Mouse (Mus musculus) CH12.LX (cell line): ENCODE measurements around the gene Atox1. TPM values are rescaled to one million over a fixed set of nuclear protein-coding genes. Genes with fewer than 3 reads are reported as not detected.

Source experiments
- DNase-seq: peaks from one replicate; pipeline ENCODE4 v3.0.0-alpha.2; 2013; ENCODE audit errors: extremely low read depth
- H3K27ac ChIP-seq: 2 replicates; pipeline ENCODE4 v1.5.1; 2012; ENCODE audit warnings: low read depth, mild to moderate bottlenecking, control low read depth, moderate library complexity; ENCODE audit not compliant: insufficient read depth
- H3K27me3 ChIP-seq: replicated peaks from 2 replicates; pipeline ENCODE3; 2012; ENCODE audit warnings: inconsistent platforms
- H3K36me3 ChIP-seq, 2 experiments: replicated peaks in 1 of 2; 2 replicates each; pipeline versions ENCODE3 to v1.6.1; 2012; ENCODE audit warnings: inconsistent platforms in 1 of 2, low read length in 1 of 2, mild to moderate bottlenecking in 1 of 2, mixed read lengths in 1 of 2, moderate library complexity in 1 of 2; ENCODE audit not compliant: control insufficient read depth in 1 of 2, insufficient read depth in 1 of 2
- H3K4me1 ChIP-seq, 2 experiments: 2 replicates each; pipeline ENCODE4 v1.6.1; 2012; ENCODE audit warnings: inconsistent platforms in 1 of 2, moderate library complexity in 1 of 2; ENCODE audit not compliant: insufficient read depth in 2 of 2, control insufficient read depth in 1 of 2
- H3K4me2 ChIP-seq: 2 replicates; pipeline ENCODE4 v1.6.1; 2012; ENCODE audit warnings: low read depth, mild to moderate bottlenecking, control low read depth; ENCODE audit not compliant: poor library complexity, insufficient read depth, severe bottlenecking
- H3K4me3 ChIP-seq, 3 experiments: fragments of 150-350 bp in 1 of 3; sonication (generic) in 1 of 3; replicated peaks in 1 of 3; 2 replicates each; pipeline versions ENCODE3 to v1.5.1; 2011 to 2012; ENCODE audit warnings: low read depth in 2 of 3, low read length in 2 of 3, mild to moderate bottlenecking in 2 of 3, moderate library complexity in 2 of 3, control low read depth in 1 of 3, improper control_type of control experiment in 1 of 3, inconsistent platforms in 1 of 3, mixed read lengths in 1 of 3; ENCODE audit not compliant: poor library complexity in 1 of 3
- H3K79me2 ChIP-seq: replicated peaks from 2 replicates; pipeline ENCODE4 v1.6.1; 2012; ENCODE audit warnings: mild to moderate bottlenecking, moderate library complexity; ENCODE audit not compliant: control insufficient read depth, poor library complexity, insufficient read depth, severe bottlenecking; ENCODE audit errors: extremely low read depth
- H3K9ac ChIP-seq: 2 replicates; pipeline ENCODE4 v1.6.1; 2012; ENCODE audit warnings: low read depth, mild to moderate bottlenecking, control low read depth, moderate library complexity; ENCODE audit not compliant: insufficient read depth
- H3K9me3 ChIP-seq: replicated peaks from 2 replicates; pipeline ENCODE3; 2012; ENCODE audit warnings: low read length, inconsistent platforms, mixed read lengths
- BHLHE40 ChIP-seq: IDR thresholded peaks from 2 replicates; pipeline ENCODE4 v1.6.1; 2011; ENCODE audit warnings: mild to moderate bottlenecking, low read depth, low read length, improper control_type of control experiment
- CHD2 ChIP-seq: IDR thresholded peaks from 2 replicates; pipeline ENCODE4 v1.6.1; 2011; ENCODE audit warnings: low read length, improper control_type of control experiment
- ELF1 ChIP-seq: IDR thresholded peaks from 2 replicates; pipeline ENCODE4 v1.6.1; 2014; ENCODE audit warnings: low read depth, mild to moderate bottlenecking, inconsistent platforms, low read length, improper control_type of control experiment
- EP300 ChIP-seq: IDR thresholded peaks from 2 replicates; pipeline ENCODE4 v1.6.1; 2011; ENCODE audit warnings: low read length, improper control_type of control experiment
- ETS1 ChIP-seq: conservative IDR thresholded peaks from 2 replicates; pipeline ENCODE4 v1.6.1; 2012; ENCODE audit warnings: low read depth, mild to moderate bottlenecking, inconsistent platforms, low read length, improper control_type of control experiment, moderate library complexity
- GABPA ChIP-seq: IDR thresholded peaks from 2 replicates; pipeline ENCODE4 v1.6.1; 2012; ENCODE audit warnings: low read depth, low read length, improper control_type of control experiment, inconsistent platforms; ENCODE audit not compliant: insufficient replicate concordance
- HCFC1 ChIP-seq: IDR thresholded peaks from 2 replicates; pipeline ENCODE4 v1.6.1; 2012; ENCODE audit warnings: low read depth, mild to moderate bottlenecking, inconsistent platforms, low read length, improper control_type of control experiment
- IRF4 ChIP-seq: IDR thresholded peaks from 2 replicates; pipeline ENCODE4 v1.6.1; 2014; ENCODE audit warnings: low read depth, mild to moderate bottlenecking, inconsistent platforms, low read length, improper control_type of control experiment
- JUN ChIP-seq: IDR thresholded peaks from 2 replicates; pipeline ENCODE4 v1.6.1; 2011; ENCODE audit warnings: low read depth, mild to moderate bottlenecking, low read length, improper control_type of control experiment, moderate library complexity; ENCODE audit not compliant: insufficient read depth
- MAFK ChIP-seq: IDR thresholded peaks from 2 replicates; pipeline ENCODE4 v1.6.1; 2011; ENCODE audit warnings: low read length, improper control_type of control experiment; ENCODE audit not compliant: insufficient replicate concordance
- MAZ ChIP-seq: IDR thresholded peaks from 2 replicates; pipeline ENCODE4 v1.6.1; 2012; ENCODE audit warnings: low read depth, mild to moderate bottlenecking, inconsistent platforms, low read length, improper control_type of control experiment, moderate library complexity
- MEF2A ChIP-seq: IDR thresholded peaks from 2 replicates; pipeline ENCODE4 v1.6.1; 2014; ENCODE audit warnings: low read depth, mild to moderate bottlenecking, inconsistent platforms, low read length, improper control_type of control experiment, borderline replicate concordance
- MYC ChIP-seq: IDR thresholded peaks from 2 replicates; pipeline ENCODE4 v1.6.1; 2011; ENCODE audit warnings: low read depth, mild to moderate bottlenecking, improper control_type of control experiment, low read length
- NRF1 ChIP-seq: IDR thresholded peaks from 2 replicates; pipeline ENCODE4 v1.6.1; 2014; ENCODE audit warnings: low read depth, mild to moderate bottlenecking, inconsistent platforms, low read length, improper control_type of control experiment, moderate library complexity
- POLR2A ChIP-seq: IDR thresholded peaks from 2 replicates; pipeline ENCODE4 v1.6.1; 2011; ENCODE audit warnings: low read depth, mild to moderate bottlenecking, improper control_type of control experiment, low read length
- POLR2AphosphoS2 ChIP-seq: IDR thresholded peaks from 2 replicates; pipeline ENCODE4 v1.6.1; 2011; ENCODE audit warnings: low read depth, low read length, improper control_type of control experiment
- RCOR1 ChIP-seq: conservative IDR thresholded peaks from 2 replicates; pipeline ENCODE4 v1.6.1; 2012; ENCODE audit warnings: low read depth, mild to moderate bottlenecking, inconsistent platforms, low read length, improper control_type of control experiment
- SIN3A ChIP-seq: IDR thresholded peaks from 2 replicates; pipeline ENCODE4 v1.6.1; 2012; ENCODE audit warnings: low read length, improper control_type of control experiment, inconsistent platforms
- SMC3 ChIP-seq: IDR thresholded peaks from 2 replicates; pipeline ENCODE4 v1.6.1; 2011; ENCODE audit warnings: low read depth, low read length, improper control_type of control experiment
- ZC3H11A ChIP-seq: IDR thresholded peaks from 2 replicates; pipeline ENCODE4 v1.6.1; 2012; ENCODE audit warnings: low read depth, mild to moderate bottlenecking, inconsistent platforms, low read length, improper control_type of control experiment
- ZNF384 ChIP-seq: IDR thresholded peaks from 2 replicates; pipeline ENCODE4 v1.6.1; 2012; ENCODE audit warnings: low read depth, low read length, improper control_type of control experiment, inconsistent platforms
- dilution Hi-C: fragments of 300-500 bp; cut with MboI; formaldehyde crosslinking; loops from 2 replicates; pipeline ENCODE4 v1.14.3; 2020; ENCODE audit warnings: low sequenced_read_pairs; ENCODE audit not compliant: extremely low pct_unique_long_range_greater_than_20kb, extremely low pct_ligation_motif_present
- in situ Hi-C: fragments of 300-500 bp; cut with MboI; formaldehyde crosslinking; loops from 3 replicates; pipeline ENCODE4 v1.14.3; 2019; ENCODE audit warnings: low sequenced_read_pairs, low pct_ligation_motif_present, low pct_unique_long_range_greater_than_20kb, mixed read lengths
- polyA plus RNA-seq: library from polyadenylated mRNA; unstranded; fragments of >175 nt; gene quantifications from 2 replicates; pipeline ENCODE4 v1.2.1, GENCODE M21; 2012; ENCODE audit warnings: low read depth; ENCODE audit not compliant: insufficient read length
- total RNA-seq, 2 experiments: library from RNA; depleted of rRNA; stranded (reverse); fragments of 300-350 nt in 1 of 2; fragments of >200 nt in 1 of 2; gene quantifications; 2 replicates each; pipeline ENCODE4 v1.2.3; 2012 to 2014

The Atox1 gene
- total and polyA plus RNA-seq, 3 experiments = 264 to 445 (median 398) TPM

DNA sequence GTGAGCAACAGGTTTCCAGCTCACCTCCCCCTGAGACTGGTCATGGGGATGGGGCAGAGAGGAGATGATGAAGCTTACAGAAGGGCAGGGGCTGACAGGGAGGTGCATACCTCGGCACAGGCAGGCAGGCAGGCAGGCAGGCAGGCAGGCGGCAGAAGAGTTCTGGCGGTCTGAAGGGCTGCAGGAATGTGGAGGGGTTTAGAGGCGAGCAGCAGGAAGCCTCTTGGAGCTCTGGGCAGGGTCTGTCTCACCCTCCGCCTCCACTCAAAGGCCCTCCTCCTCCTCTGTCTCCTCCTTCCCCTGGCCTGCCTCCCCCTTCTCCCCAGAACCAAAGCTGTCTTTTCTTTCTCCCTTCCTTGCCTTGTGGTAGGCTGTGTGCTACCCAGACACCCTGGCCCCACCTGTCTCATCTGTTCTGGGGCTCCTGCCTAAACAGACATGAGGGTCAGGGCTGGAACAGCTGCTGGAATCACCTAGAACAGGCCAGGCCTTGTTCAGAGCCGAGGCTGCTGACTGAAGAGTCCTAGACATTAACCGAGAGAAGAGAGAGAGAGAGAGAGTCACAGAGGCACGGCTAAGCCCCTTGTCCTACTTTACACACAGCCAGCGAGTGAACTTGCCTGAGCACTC, 41.2 kb downstream of the Atox1 start:
- no peak overlapping the region for H3K9ac ChIP-seq
- in situ Hi-C loops = no loop called here
- no peak overlapping the region for H3K27ac ChIP-seq
- no peak for DNase-seq
- TF ChIP-seq EP300 (no peak), POLR2AphosphoS2 (no peak), BHLHE40 (no peak), IRF4 (no peak), HCFC1 (no peak), MYC (no peak), ZC3H11A (no peak), ELF1 (no peak), JUN (no peak), ETS1 (no peak), MEF2A (no peak), MAFK (no peak), SMC3 (no peak), GABPA (no peak), CHD2 (no peak), NRF1 (no peak)
- TF ChIP-seq, all 38 proteins: peak for 0
- Histone ChIP-seq H3K4me1 (peaks cover 5 to 16% of the 10 kb centered on the region in 2 experiments), H3K9me3 (no peaks in the 10 kb centered on the region), H3K36me3 (no peaks in the 10 kb centered on the region), H3K4me3 (no peak overlapping the region), H3K27me3 (peaks cover 29% of the 10 kb centered on the region), H3K4me2 (no peak overlapping the region), H3K79me2 (no peaks in the 10 kb centered on the region)
- dilution Hi-C loops = no loop called here

DNA sequence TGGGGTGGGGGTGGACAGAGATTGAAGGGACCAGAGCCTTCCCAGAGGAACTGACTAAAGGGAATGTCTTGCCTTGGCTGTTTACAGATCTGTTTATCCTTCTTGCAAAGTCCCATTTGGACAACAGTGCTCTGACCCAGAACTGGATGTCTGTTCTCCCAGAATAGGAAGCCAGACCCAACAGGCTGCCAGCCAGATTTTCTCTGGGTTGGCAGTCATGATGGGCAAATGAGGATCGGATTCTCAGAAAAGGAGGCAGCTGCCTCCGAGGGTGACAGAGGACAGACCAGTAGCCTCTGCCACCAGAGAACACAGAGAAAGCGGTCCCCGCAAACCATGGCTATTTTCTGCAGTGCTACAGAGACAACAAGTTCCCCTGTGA, 41.8 kb downstream of the Atox1 start:
- no peak for TF ChIP-seq MAZ
- no peak for TF ChIP-seq RCOR1
- TF ChIP-seq SMC3 = no peak
- no peak for TF ChIP-seq SIN3A
- TF ChIP-seq POLR2A = no peak
- TF ChIP-seq JUN = no peak
- no peak for TF ChIP-seq NRF1
- TF ChIP-seq HCFC1 = no peak
- no peak for TF ChIP-seq ZNF384
- TF ChIP-seq, all 38 proteins: peak for 0
- no peak overlapping the region for H3K27ac ChIP-seq
- no peak for DNase-seq
- dilution Hi-C loops (no loop called here), in situ Hi-C loops (no loop called here)
- H3K36me3 ChIP-seq = no peaks in the 10 kb centered on the region
- H3K4me1 ChIP-seq = peaks cover 5 to 16% of the 10 kb centered on the region in 2 experiments
- H3K9ac ChIP-seq = no peak overlapping the region
- H3K79me2 ChIP-seq = no peaks in the 10 kb centered on the region
- no peaks in the 10 kb centered on the region for H3K9me3 ChIP-seq
- H3K4me3 ChIP-seq = no peak overlapping the region
- no peak overlapping the region for H3K4me2 ChIP-seq
- peaks cover 33% of the 10 kb centered on the region for H3K27me3 ChIP-seq
